Mouse (Mus musculus) liver, embryonic 15.5 days (tissue): Measurements from ENCODE around the gene Add1. TPM values are rescaled to one million over a fixed set of nuclear protein-coding genes. Genes with fewer than 3 reads are reported as not detected.

Experiments
- ATAC-seq: fragments of 200-750 bp; cut with Nextera tagmentation; 2 replicates; pipeline ENCODE4 v1.8.0; 2017; ENCODE audit warnings: moderate number of reproducible peaks, mild to moderate bottlenecking, moderate library complexity; ENCODE audit not compliant: insufficient read depth
- H3K27ac ChIP-seq: fragments of 300-500 bp; sonication (generic); replicated peaks from 2 replicates; pipeline ENCODE4 v1.5.1; 2015; ENCODE audit warnings: mild to moderate bottlenecking, inconsistent platforms
- H3K27me3 ChIP-seq: fragments of 300-500 bp; sonication (generic); 2 replicates; pipeline ENCODE4 v1.6.1; 2015; ENCODE audit warnings: mild to moderate bottlenecking, inconsistent platforms
- H3K36me3 ChIP-seq: fragments of 300-500 bp; sonication (generic); replicated peaks from 2 replicates; pipeline ENCODE4 v1.6.1; 2015; ENCODE audit warnings: moderate library complexity, mild to moderate bottlenecking, inconsistent platforms
- H3K4me1 ChIP-seq: fragments of 300-500 bp; sonication (generic); replicated peaks from 2 replicates; pipeline ENCODE4 v1.6.1; 2015; ENCODE audit warnings: inconsistent platforms
- H3K4me2 ChIP-seq: fragments of 300-500 bp; sonication (generic); 2 replicates; pipeline ENCODE4 v1.6.1; 2015; ENCODE audit warnings: moderate library complexity, mild to moderate bottlenecking, inconsistent platforms
- H3K4me3 ChIP-seq: fragments of 300-500 bp; sonication (generic); replicated peaks from 2 replicates; pipeline ENCODE4 v1.5.1; 2015; ENCODE audit warnings: mild to moderate bottlenecking, inconsistent platforms
- H3K9ac ChIP-seq: fragments of 300-500 bp; sonication (generic); 2 replicates; pipeline ENCODE4 v1.6.1; 2015; ENCODE audit warnings: moderate library complexity, mild to moderate bottlenecking, inconsistent platforms
- H3K9me3 ChIP-seq: fragments of 300-500 bp; sonication (generic); replicated peaks from 2 replicates; pipeline ENCODE4 v1.6.1; 2016; ENCODE audit warnings: inconsistent platforms
- WGBS: fragments of 180-500 bp; shearing (Covaris S2); methylation state at CpG from one replicate; pipeline ENCODE4 v1.1.7; 2015; ENCODE audit warnings: mixed read lengths; ENCODE audit not compliant: insufficient replicate concordance; 5-methylcytosine and 5-hydroxymethylcytosine counted together
- polyA plus RNA-seq: library from polyadenylated mRNA; unstranded; fragments of >200 nt; fragmentation: Nextera tagmentation; extraction: Ambion mirVana; gene quantifications from 2 replicates; pipeline ENCODE4 v1.2.1, GENCODE M21; 2015

Add1 gene
- 135 and 144 TPM in 2 replicates for polyA plus RNA-seq

- peaks cover 67% of the 10 kb centered on the region for H3K4me1 ChIP-seq
- no peaks in the 10 kb centered on the region for H3K9me3 ChIP-seq
- peaks cover 24% of the 10 kb centered on the region for H3K36me3 ChIP-seq
- H3K4me2 ChIP-seq, result peak within 1 kb of the TSS; percentile 77
- peak within 1 kb of the TSS; percentile 97 for H3K9ac ChIP-seq
- peak; percentile 96 for ATAC-seq
- peak within 1 kb of the TSS; percentile 95 for H3K4me3 ChIP-seq
- under 1% methylated on average over 65 of the region's 84 CpGs for WGBS
- no peaks in the 10 kb centered on the region for H3K27me3 ChIP-seq
- peak within 1 kb of the TSS; percentile 100 for H3K27ac ChIP-seq
Measured at GRCm38 (mm10) chr5:34573268-34574221, at the start of gene Add1. TSS of gene Add1 (plus strand) at chr5:34573664.

DNA sequence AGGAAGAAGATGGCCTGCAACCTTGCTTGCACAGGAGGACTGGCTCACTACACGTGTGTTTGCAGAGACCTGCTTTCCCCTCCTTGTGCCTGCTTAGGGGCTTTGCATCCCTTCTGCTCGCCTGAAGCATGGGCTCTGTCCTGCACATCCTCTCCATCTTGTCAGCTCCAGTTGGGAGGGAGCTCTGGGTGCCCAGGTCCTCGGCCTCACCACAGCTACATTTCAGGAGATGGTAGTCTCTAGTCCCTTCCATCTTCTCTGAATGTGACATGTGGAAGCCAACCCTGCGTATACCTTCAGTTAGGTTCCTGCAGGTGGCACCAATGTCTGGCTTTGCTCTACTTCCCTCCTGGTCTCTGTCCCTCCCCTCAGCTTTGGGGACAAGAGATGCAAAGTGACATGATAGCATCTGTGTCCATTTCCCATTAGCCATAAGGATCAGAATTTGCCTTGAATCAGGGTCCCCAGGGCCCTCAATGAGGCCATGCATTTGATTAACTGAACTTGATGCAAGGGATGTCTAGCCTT, 49.4 kb upstream of the Add1 start:
- Histone ChIP-seq H3K4me3 (no peak overlapping the region), H3K9ac (no peak overlapping the region), H3K4me1 (peaks cover 59% of the 10 kb centered on the region), H3K4me2 (no peak overlapping the region), H3K36me3 (no peaks in the 10 kb centered on the region), H3K27ac (no peak overlapping the region), H3K9me3 (no peaks in the 10 kb centered on the region), H3K27me3 (0 out of 2 replicates have a peak, but pooled peaks cover 15% of the 10 kb centered on the region)
- 39% methylated on average over 4 of the region's 4 CpGs for WGBS
- no peak for ATAC-seq

GRCm38 (mm10) chr5:34524511-34524910, 49.0 kb upstream of the Add1 start:
- Histone ChIP-seq H3K4me1 (peaks cover 62% of the 10 kb centered on the region), H3K27ac (no peak overlapping the region), H3K4me2 (no peak overlapping the region), H3K36me3 (no peaks in the 10 kb centered on the region), H3K9ac (no peak overlapping the region), H3K27me3 (0 out of 2 replicates have a peak, but pooled peaks cover 15% of the 10 kb centered on the region), H3K4me3 (no peak overlapping the region), H3K9me3 (no peaks in the 10 kb centered on the region)
- ATAC-seq, result no peak

GRCm38 (mm10) chr5:34525663-34526476, 47.6 kb upstream of the Add1 start, which contains the start of gene Sh3bp2:
TSS of gene Sh3bp2 (plus strand) at chr5:34525838.
- Histone ChIP-seq H3K4me1 (peaks cover 62% of the 10 kb centered on the region), H3K27me3 (0 out of 2 replicates have a peak, but pooled peaks cover 15% of the 10 kb centered on the region), H3K36me3 (no peaks in the 10 kb centered on the region), H3K4me3 (peak within 1 kb of the TSS; percentile 71), H3K9me3 (no peaks in the 10 kb centered on the region), H3K27ac (peak within 1 kb of the TSS; percentile 70), H3K9ac (peak within 1 kb of the TSS; percentile 66), H3K4me2 (peak within 1 kb of the TSS; percentile 89)
- ATAC-seq, result peak; percentile 92
- WGBS, result 1% methylated on average over 38 of the region's 38 CpGs

DNA sequence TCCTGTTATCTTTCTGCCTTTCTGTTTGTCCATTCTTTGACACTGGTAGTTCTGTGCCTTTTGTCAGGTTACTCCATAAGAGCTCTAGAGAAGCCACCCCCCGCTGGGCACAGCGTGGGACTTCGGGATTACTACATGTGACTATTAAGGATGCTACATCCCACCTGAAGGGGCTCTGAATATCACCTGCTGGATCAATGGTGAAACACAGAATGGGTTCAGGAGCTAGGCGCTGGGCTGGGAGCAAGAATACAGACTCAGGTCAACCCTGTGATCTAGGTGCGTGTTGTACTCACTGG, 47.0 kb upstream of the Add1 start:
- Histone ChIP-seq H3K27me3 (0 out of 2 replicates have a peak, but pooled peaks cover 15% of the 10 kb centered on the region), H3K9me3 (no peaks in the 10 kb centered on the region), H3K27ac (peak overlapping the region; percentile 70), H3K4me2 (peak overlapping the region; percentile 89), H3K4me3 (peak overlapping the region; percentile 71), H3K9ac (peak overlapping the region; percentile 66), H3K36me3 (no peaks in the 10 kb centered on the region), H3K4me1 (peaks cover 62% of the 10 kb centered on the region)
- WGBS, result 51% methylated on average over 5 of the region's 5 CpGs
- ATAC-seq, result no peak

DNA sequence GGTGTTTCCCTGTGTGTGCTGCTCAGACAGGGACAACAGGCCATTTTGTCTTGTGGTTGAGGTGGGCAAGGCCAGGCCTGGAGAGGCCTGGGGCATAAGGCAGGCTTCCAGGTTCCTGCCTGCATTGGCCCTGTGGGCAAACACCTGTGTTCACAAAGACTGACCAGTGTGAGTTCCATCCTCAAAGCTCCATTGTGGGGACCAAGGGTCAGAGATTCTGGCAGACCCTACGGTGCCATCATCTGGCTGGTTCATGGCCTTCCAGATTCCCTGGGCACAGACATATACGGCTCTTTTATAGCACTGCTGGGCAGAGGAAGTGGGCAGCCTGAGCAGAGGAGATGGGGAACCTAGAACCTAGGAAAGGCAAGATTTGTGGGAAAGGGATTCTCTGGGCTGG, 46.1 kb upstream of the Add1 start:
- Histone ChIP-seq H3K27ac (no peak overlapping the region), H3K9ac (no peak overlapping the region), H3K36me3 (no peaks in the 10 kb centered on the region), H3K9me3 (no peaks in the 10 kb centered on the region), H3K4me3 (0 out of 2 replicates have a peak overlapping the region, but pooled peaks have one; percentile 8), H3K27me3 (0 out of 2 replicates have a peak, but pooled peaks cover 15% of the 10 kb centered on the region), H3K4me1 (peaks cover 65% of the 10 kb centered on the region), H3K4me2 (peak overlapping the region; percentile 89)
- WGBS, result 74% methylated on average over 2 of the region's 2 CpGs
- no peak for ATAC-seq

- no peak for ATAC-seq
- Histone ChIP-seq H3K4me1 (peaks cover 79% of the 10 kb centered on the region), H3K9me3 (no peaks in the 10 kb centered on the region), H3K4me2 (no peak overlapping the region), H3K36me3 (no peaks in the 10 kb centered on the region), H3K4me3 (no peak overlapping the region), H3K27ac (no peak overlapping the region), H3K9ac (no peak overlapping the region), H3K27me3 (0 out of 2 replicates have a peak, but pooled peaks cover 14% of the 10 kb centered on the region)
- 66% methylated on average over 5 of the region's 5 CpGs for WGBS
Measured at GRCm38 (mm10) chr5:34528724-34529123, 44.7 kb upstream of the Add1 start.

DNA sequence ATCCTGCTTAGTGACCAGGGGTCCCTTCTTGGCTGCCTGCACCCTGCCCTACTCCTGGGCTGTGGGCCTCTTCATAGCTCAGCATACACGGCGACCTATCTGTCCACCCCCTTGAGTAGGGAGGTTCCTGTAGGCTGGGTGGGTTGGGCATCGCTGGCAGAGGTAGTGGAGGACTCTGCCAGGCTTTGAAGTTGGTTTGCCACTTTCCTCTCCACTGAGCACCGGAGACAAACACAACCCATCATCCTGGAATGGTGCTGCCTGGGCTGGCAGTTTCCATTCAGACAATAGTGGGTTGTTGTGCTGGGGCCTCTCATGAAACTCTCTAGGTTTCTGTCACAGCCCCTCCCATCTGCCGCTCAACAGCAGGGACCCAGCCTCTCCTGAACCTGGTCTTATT, 43.3 kb upstream of the Add1 start:
- H3K4me2 ChIP-seq, result no peak overlapping the region
- H3K4me1 ChIP-seq, result peaks cover 74% of the 10 kb centered on the region
- H3K9me3 ChIP-seq, result no peaks in the 10 kb centered on the region
- H3K36me3 ChIP-seq, result no peaks in the 10 kb centered on the region
- no peak overlapping the region for H3K4me3 ChIP-seq
- 0 out of 2 replicates have a peak, but pooled peaks cover 6% of the 10 kb centered on the region for H3K27me3 ChIP-seq
- WGBS, result 70% methylated on average over 5 of the region's 5 CpGs
- no peak for ATAC-seq
- H3K27ac ChIP-seq, result no peak overlapping the region
- no peak overlapping the region for H3K9ac ChIP-seq

- Histone ChIP-seq H3K9me3 (no peaks in the 10 kb centered on the region), H3K36me3 (no peaks in the 10 kb centered on the region), H3K4me2 (peak overlapping the region; percentile 1; the same call in 1 of the 2 replicates), H3K4me1 (peaks cover 74% of the 10 kb centered on the region), H3K9ac (no peak overlapping the region), H3K27me3 (0 out of 2 replicates have a peak, but pooled peaks cover 6% of the 10 kb centered on the region), H3K27ac (no peak overlapping the region; the same call in 1 of the 2 replicates), H3K4me3 (no peak overlapping the region)
- ATAC-seq, result no peak
- 29% methylated on average over 4 of the region's 4 CpGs for WGBS
Measured at GRCm38 (mm10) chr5:34530687-34531086, 42.8 kb upstream of the Add1 start.

DNA sequence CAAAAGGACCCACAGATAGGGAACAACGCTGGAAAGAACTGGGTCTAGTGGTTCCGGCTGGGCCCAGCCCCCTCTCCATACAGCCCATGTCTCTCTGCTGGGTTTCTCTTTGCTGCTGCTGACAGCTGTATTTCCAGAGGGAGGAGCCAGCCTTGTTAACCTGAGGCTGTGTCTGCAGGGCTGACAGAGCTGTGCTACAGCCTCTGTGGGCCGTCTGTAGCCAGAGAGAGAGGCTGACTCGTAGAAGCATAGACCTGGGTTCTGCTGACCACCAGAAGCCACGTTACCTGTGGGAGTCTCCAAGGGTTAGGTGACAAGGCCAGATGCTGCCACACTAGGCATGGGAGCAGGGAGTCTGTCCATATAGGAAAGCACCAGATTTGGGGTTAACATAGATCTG, 40.4 kb upstream of the Add1 start:
- Histone ChIP-seq H3K27me3 (no peaks in the 10 kb centered on the region), H3K9ac (no peak overlapping the region), H3K27ac (0 out of 2 replicates have a peak overlapping the region, but pooled peaks have one; percentile 58), H3K4me3 (no peak overlapping the region), H3K36me3 (no peaks in the 10 kb centered on the region), H3K4me2 (no peak overlapping the region; the same call in 1 of the 2 replicates), H3K4me1 (peaks cover 53% of the 10 kb centered on the region), H3K9me3 (no peaks in the 10 kb centered on the region)
- WGBS, result 66% methylated on average over 5 of the region's 5 CpGs
- no peak for ATAC-seq
